Mouse (Mus musculus) MEL (cell line): Measurements from ENCODE around the gene Crocc.

Experiments used
- CTCF ChIP-seq, 3 experiments: IDR thresholded peaks in 2 of 3; conservative IDR thresholded peaks in 1 of 3; 2 replicates each; pipeline ENCODE4 v1.5.1; 2011 to 2012; ENCODE audit warnings: low read length in 3 of 3, low read depth in 2 of 3, mild to moderate bottlenecking in 2 of 3, improper control_type of control experiment in 1 of 3, inconsistent platforms in 1 of 3, mixed read lengths in 1 of 3, moderate library complexity in 1 of 3; ENCODE audit not compliant: control insufficient read depth in 1 of 3, insufficient read depth in 1 of 3, poor library complexity in 1 of 3, severe bottlenecking in 1 of 3
- ETS1 ChIP-seq: IDR thresholded peaks from 2 replicates; pipeline ENCODE4 v1.6.1; 2012; ENCODE audit warnings: low read depth, mild to moderate bottlenecking, inconsistent platforms, low read length, improper control_type of control experiment, moderate library complexity
- GATA1 ChIP-seq: IDR thresholded peaks from 2 replicates; pipeline ENCODE4 v1.6.1; 2011; ENCODE audit warnings: low read depth, low read length, improper control_type of control experiment
- POLR2AphosphoS2 ChIP-seq: IDR thresholded peaks from 2 replicates; pipeline ENCODE4 v1.6.1; 2011; ENCODE audit warnings: low read length, improper control_type of control experiment
- ZNF384 ChIP-seq: IDR thresholded peaks from 2 replicates; pipeline ENCODE4 v1.6.1; 2012; ENCODE audit warnings: low read depth, mild to moderate bottlenecking, inconsistent platforms, low read length, improper control_type of control experiment

DNA sequence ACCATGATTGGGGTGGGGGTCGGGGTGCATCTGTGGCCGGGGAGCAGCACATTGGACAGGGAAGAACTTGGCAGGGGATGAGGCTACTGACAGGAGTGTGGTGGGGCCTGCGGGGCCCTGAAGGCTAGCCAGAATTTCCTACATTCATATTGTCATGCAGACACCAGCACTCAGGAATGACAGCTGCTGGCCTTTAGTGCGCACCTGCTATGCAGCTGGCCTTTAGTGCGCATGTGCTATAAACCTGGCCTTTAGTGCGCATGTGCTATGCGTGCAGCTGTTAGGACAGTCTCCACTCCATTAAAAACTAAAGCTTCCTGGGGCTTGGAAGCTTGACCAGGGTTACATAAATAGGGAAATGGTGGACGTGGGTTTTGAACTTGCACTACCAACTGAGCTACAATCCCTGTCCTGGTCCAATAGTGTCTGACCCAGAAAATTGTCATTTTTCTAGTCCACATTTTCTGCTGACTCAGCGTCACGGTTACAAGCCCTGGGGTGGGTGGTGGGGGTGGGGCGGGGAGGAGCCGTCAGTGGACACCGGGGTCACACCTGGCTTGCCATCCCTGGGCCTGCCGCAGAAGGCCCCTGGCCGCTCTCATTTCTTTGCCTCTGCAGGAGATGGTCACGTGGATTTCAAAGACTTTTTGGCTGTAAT is 46.3 kb upstream of the Crocc start:
- no peak for TF ChIP-seq ETS1
- TF ChIP-seq ZNF384, result no peak
- no peak for TF ChIP-seq GATA1
- no peak for TF ChIP-seq POLR2AphosphoS2
- TF ChIP-seq CTCF (IDR thresholded peaks at IDR 0.05 in 2 of 3, conservative IDR thresholded peaks at IDR 0.05 in 1 of 3; ENCODE audit: control insufficient read depth in 1 of 3, insufficient read depth in 1 of 3, low read depth in 2 of 3, low read length in 3 of 3, poor library complexity in 1 of 3, severe bottlenecking in 1 of 3), result no peak
